Mouse (Mus musculus) midbrain, embryonic 14.5 days (tissue): ENCODE measurements around the gene Bnip2. TPM values are rescaled to one million over a fixed set of nuclear protein-coding genes. Genes with fewer than 3 reads are reported as not detected.

ENCODE experiments used
- ATAC-seq: fragments of 200-750 bp; cut with Nextera tagmentation; 2 replicates; pipeline ENCODE4 v1.8.0; 2017; ENCODE audit warnings: moderate number of reproducible peaks, moderate library complexity; ENCODE audit not compliant: low FRiP score, low TSS enrichment
- DNase-seq: peaks from one replicate; pipeline ENCODE4 v3.0.0-alpha.2; 2015
- H3K27ac ChIP-seq: fragments of 300-500 bp; sonication (generic); replicated peaks from 2 replicates; pipeline ENCODE4 v1.5.1; 2014; ENCODE audit warnings: mild to moderate bottlenecking, low read depth, low read length, moderate library complexity
- H3K27me3 ChIP-seq: fragments of 300-500 bp; sonication (generic); 2 replicates; pipeline ENCODE4 v1.6.1; 2014; ENCODE audit warnings: low read length, control low read depth, mixed read lengths; ENCODE audit not compliant: control insufficient read depth, insufficient read depth
- H3K36me3 ChIP-seq: fragments of 300-500 bp; sonication (generic); 2 replicates; pipeline ENCODE4 v1.6.1; 2014; ENCODE audit warnings: low read length, control low read depth; ENCODE audit not compliant: control insufficient read depth, insufficient read depth
- H3K4me1 ChIP-seq: fragments of 300-500 bp; sonication (generic); 2 replicates; pipeline ENCODE4 v1.6.1; 2014; ENCODE audit warnings: mild to moderate bottlenecking, antibody characterized with exemption, low read length, control low read depth; ENCODE audit not compliant: control insufficient read depth, insufficient read depth
- H3K4me2 ChIP-seq: fragments of 300-500 bp; sonication (generic); 2 replicates; pipeline ENCODE4 v1.6.1; 2014; ENCODE audit warnings: mild to moderate bottlenecking, low read length, moderate library complexity
- H3K4me3 ChIP-seq: fragments of 300-500 bp; sonication (generic); replicated peaks from 2 replicates; pipeline ENCODE4 v1.5.1; 2014; ENCODE audit warnings: low read depth, low read length
- H3K9ac ChIP-seq: fragments of 300-500 bp; sonication (generic); replicated peaks from 2 replicates; pipeline ENCODE4 v1.6.1; 2014; ENCODE audit warnings: mild to moderate bottlenecking, low read length, moderate library complexity
- H3K9me3 ChIP-seq: fragments of 300-500 bp; sonication (generic); 2 replicates; pipeline ENCODE4 v1.6.1; 2016; ENCODE audit warnings: low read length, control low read depth, mixed read lengths; ENCODE audit not compliant: control insufficient read depth
- WGBS: fragments of 180-500 bp; shearing (Covaris S2); extraction: QIAGEN DNeasy Blood & Tissue Kit; methylation state at CpG from one replicate; pipeline ENCODE4 v1.1.7; 2014; 5-methylcytosine and 5-hydroxymethylcytosine counted together
- polyA plus RNA-seq: library from polyadenylated mRNA; unstranded; fragments of >200 nt; fragmentation: Nextera tagmentation; extraction: Ambion mirVana; gene quantifications from 2 replicates; pipeline ENCODE4 v1.2.1, GENCODE M21; 2014

Gene Bnip2
- polyA plus RNA-seq, 1 experiment from 2014 or later = 92.8 TPM

GRCm38 (mm10) chr9:70006984-70007383 is 17.7 kb downstream of the Bnip2 start:
- Histone ChIP-seq H3K4me2 (no peak overlapping the region), H3K4me1 (no peaks in the 10 kb centered on the region), H3K9me3 (no peaks in the 10 kb centered on the region), H3K27ac (no peak overlapping the region), H3K4me3 (no peak overlapping the region), H3K27me3 (no peaks in the 10 kb centered on the region), H3K9ac (no peak overlapping the region), H3K36me3 (peaks cover 77% of the 10 kb centered on the region)
- 96% methylated on average over 5 of the region's 5 CpGs for WGBS
- DNase-seq = no peak
- ATAC-seq = no peak

GRCm38 (mm10) chr9:70007506-70008248 is 18.4 kb downstream of the Bnip2 start:
- no peaks in the 10 kb centered on the region for H3K4me1 ChIP-seq
- no peak overlapping the region for H3K4me2 ChIP-seq
- ATAC-seq = no peak
- H3K9ac ChIP-seq = no peak overlapping the region
- no peak overlapping the region for H3K4me3 ChIP-seq
- H3K27ac ChIP-seq = no peak overlapping the region
- no peaks in the 10 kb centered on the region for H3K9me3 ChIP-seq
- no peaks in the 10 kb centered on the region for H3K27me3 ChIP-seq
- WGBS = 91% methylated on average over 14 of the region's 14 CpGs
- peaks cover 70% of the 10 kb centered on the region for H3K36me3 ChIP-seq
- no peak for DNase-seq

DNA sequence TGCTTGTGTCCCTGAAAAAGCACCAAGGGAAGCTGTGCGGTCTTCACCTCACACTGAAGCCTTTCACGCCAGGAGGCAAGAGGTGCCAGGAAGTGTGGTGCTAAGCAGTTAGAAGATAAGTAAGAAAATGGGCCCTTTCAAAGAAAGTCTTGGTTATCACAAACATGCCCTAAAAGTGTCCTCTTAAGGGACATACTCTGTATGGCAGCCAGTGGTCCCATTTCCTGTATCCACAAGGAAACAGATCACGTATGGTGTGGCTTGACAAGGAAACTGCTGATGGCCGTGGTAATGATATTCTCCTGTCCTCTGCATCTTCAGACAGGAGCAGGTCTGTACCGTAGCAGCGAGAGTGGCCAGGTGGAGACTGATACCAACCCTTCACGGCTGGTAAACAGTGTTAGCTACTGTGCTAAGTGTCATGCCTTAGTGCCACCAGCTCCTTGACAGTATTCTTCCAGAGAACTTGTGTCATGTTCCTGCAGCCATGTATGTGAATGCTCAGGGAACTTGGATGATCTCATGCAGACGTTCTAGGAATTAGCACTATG is 20.6 kb downstream of the Bnip2 start:
- Histone ChIP-seq H3K4me1 (peaks cover 8% of the 10 kb centered on the region), H3K27me3 (no peaks in the 10 kb centered on the region), H3K4me2 (no peak overlapping the region), H3K27ac (no peak overlapping the region), H3K36me3 (peaks cover 50% of the 10 kb centered on the region), H3K9me3 (no peaks in the 10 kb centered on the region), H3K4me3 (no peak overlapping the region), H3K9ac (no peak overlapping the region)
- 91% methylated on average over 8 of the region's 8 CpGs for WGBS
- DNase-seq (no peak), ATAC-seq (no peak)

- no peaks in the 10 kb centered on the region for H3K9me3 ChIP-seq
- WGBS = 96% methylated on average over 5 of the region's 5 CpGs
- H3K27ac ChIP-seq = no peak overlapping the region
- H3K4me3 ChIP-seq = no peak overlapping the region
- H3K36me3 ChIP-seq = peaks cover 40% of the 10 kb centered on the region
- no peak overlapping the region for H3K9ac ChIP-seq
- H3K4me2 ChIP-seq = no peak overlapping the region
- DNase-seq (no peak), ATAC-seq (no peak)
- H3K4me1 ChIP-seq = peaks cover 8% of the 10 kb centered on the region
- no peaks in the 10 kb centered on the region for H3K27me3 ChIP-seq
These were observed 21.7 kb downstream of the Bnip2 start for GRCm38 (mm10) chr9:70010781-70011473.

DNA sequence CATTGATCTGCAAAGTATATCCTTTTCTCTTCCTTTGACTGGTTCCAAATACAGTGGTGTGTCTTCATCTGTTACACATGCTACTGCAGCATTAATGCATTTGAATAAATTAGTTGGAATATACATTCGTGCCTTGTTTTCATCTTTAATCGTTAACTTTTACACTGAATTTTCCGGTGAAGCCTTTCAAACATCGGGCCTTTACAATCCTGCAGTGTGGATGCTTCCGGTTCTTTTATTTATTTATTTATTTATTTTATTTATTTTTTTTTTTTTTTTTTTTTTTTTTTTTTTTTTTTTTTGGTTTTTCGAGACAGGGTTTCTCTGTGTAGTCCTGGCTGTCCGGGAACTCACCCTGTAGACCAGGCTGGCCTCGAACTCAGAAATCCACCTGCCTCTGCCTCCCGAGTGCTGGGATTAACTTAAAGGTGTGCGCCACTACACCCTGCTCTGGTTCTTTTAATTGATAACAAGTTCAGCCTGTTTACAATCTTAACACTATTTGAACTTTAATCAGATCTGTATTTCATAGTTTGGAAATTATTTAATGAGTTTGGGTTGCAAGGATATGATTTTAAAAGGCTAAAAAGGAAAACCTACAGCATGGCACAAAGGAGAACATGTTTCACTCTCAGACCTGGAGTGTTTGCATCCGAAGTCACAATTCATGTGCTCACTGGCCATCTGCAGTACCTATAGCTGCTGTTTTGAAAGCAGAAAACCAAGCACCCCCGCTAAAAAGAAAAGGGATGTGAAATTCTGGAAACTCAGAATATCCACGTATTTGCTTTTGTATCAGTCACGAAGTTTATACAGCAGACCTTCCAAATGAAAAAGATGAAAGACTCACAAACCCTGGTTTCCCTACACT is 22.5 kb downstream of the Bnip2 start:
- 0 out of 2 replicates have a peak, but pooled peaks have one; percentile 15 for ATAC-seq
- Histone ChIP-seq H3K27me3 (no peaks in the 10 kb centered on the region), H3K36me3 (peaks cover 40% of the 10 kb centered on the region), H3K4me1 (peaks cover 8% of the 10 kb centered on the region), H3K4me2 (peak overlapping the region; percentile 67), H3K27ac (peak overlapping the region; percentile 89), H3K9me3 (no peaks in the 10 kb centered on the region), H3K4me3 (peak overlapping the region; percentile 87), H3K9ac (peak overlapping the region; percentile 36; the same call in 1 of the 2 replicates)
- WGBS = 64% methylated on average over 14 of the region's 14 CpGs
- DNase-seq = no peak

DNA sequence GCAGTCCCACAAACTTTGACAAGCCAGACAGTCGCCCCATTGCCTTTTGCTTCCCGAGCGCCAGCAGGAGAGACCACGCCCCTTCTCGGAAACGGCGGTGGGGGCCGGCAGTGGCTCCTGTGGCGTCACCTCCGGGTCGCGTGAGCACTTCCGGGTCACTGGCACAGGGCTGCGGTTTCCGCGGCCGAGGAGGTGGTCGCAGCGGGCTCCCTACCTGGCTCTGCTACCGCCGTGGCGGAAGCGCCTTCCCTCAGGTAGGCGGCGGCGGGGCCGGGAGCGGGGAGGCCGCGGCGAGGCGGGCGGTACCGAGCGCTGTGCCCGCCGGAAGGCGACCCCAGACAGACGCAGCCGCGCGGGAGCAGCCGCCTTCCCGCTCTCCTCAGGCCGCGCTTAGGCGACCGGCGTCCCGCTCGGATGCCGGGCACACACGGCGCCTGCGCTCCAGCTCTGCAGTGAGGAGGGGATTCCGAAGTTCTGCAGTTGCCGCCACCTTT is 23.2 kb downstream of the Bnip2 start, which contains the start of gene Gtf2a2:
Gtf2a2 (plus strand) TSS at position 143 of the 494 bp plus-strand sequence.
- under 1% methylated on average over 57 of the region's 57 CpGs for WGBS
- ATAC-seq = peak; percentile 98
- peaks cover 35% of the 10 kb centered on the region for H3K36me3 ChIP-seq

DNA sequence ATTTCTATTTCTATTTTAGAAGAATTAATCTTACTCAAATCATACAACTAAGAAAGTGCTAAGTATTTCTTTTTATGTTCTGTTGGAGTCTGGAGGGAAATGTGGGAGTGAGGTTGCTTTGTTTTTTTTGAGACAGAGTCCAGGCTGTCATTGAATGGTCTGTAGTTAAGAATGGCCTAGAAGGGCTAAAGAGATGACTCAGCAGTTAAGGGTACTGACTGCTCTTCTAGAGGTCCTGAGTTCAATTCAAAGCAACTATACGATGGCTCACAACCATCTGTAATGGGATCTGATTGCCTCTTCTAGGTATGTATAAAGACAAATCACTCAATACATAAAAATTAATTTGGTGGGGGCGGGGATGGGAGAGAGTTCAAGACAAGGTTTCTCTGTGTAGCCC is 26.4 kb downstream of the Bnip2 start:
- no peak overlapping the region for H3K4me3 ChIP-seq
- H3K9me3 ChIP-seq = no peaks in the 10 kb centered on the region
- H3K27ac ChIP-seq = no peak overlapping the region
- no peak overlapping the region for H3K4me2 ChIP-seq
- H3K9ac ChIP-seq = no peak overlapping the region
- H3K4me1 ChIP-seq = peaks cover 8% of the 10 kb centered on the region
- 99% methylated on average over 2 of the region's 2 CpGs for WGBS
- ATAC-seq = no peak
- DNase-seq = no peak
- peaks cover 18% of the 10 kb centered on the region; the same call in 1 of the 2 replicates for H3K36me3 ChIP-seq
- no peaks in the 10 kb centered on the region for H3K27me3 ChIP-seq

More for the DNA sequence above, 23.2 kb downstream of the Bnip2 start, which contains the start of gene Gtf2a2:
- H3K4me1 ChIP-seq = peaks cover 8% of the 10 kb centered on the region
- no peaks in the 10 kb centered on the region for H3K27me3 ChIP-seq
- H3K27ac ChIP-seq = peak within 1 kb of the TSS; percentile 89
- H3K4me2 ChIP-seq = peak within 1 kb of the TSS; percentile 67
- DNase-seq = peak; percentile 97
- H3K4me3 ChIP-seq = peak within 1 kb of the TSS; percentile 87
- H3K9ac ChIP-seq = peak within 1 kb of the TSS; percentile 87
- no peaks in the 10 kb centered on the region for H3K9me3 ChIP-seq

- ATAC-seq (no peak), DNase-seq (peak; percentile 70)
- Histone ChIP-seq H3K27me3 (no peaks in the 10 kb centered on the region), H3K27ac (no peak overlapping the region), H3K36me3 (peaks cover 27% of the 10 kb centered on the region), H3K9me3 (no peaks in the 10 kb centered on the region), H3K4me3 (no peak overlapping the region), H3K4me2 (no peak overlapping the region), H3K9ac (no peak overlapping the region), H3K4me1 (peaks cover under 1% of the 10 kb centered on the region; the same call in 1 of the 2 replicates)
These were observed 29.6 kb downstream of the Bnip2 start for GRCm38 (mm10) chr9:70018879-70019278.
